Mouse (Mus musculus): Measurements from ENCODE around the gene Olfr1214. TPM values are rescaled to one million over a fixed set of nuclear protein-coding genes. Genes with fewer than 3 reads are reported as not detected.

Olfr1214 gene
- not detected for total RNA-seq (2023)

DNA sequence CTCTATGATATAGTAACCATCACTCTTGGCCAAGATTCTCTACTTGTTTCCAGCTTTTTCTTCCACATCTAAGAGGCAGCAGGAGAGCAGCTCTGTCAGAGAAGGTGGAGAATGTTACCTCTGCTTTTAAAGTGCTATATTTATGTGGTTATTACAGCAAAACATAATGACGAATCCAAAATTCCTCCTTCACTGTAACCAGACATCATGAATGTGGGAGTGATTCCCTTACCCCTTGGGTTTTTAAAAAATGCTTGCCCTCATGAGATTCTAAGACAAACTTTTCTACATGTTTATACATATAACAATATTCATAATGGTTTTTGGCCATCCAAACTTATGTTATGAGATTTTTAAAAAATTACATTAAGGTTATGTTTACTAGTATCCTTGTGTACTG lies at the start of gene Olfr1214:
Gene Olfr1214, minus strand, starts transcription at position 101 of the 400 bp plus-strand sequence.

GRCm38 (mm10) chr2:89031965-89032364 lies 39.5 kb upstream of the Olfr1214 start, which contains the start of gene Olfr1217:
Gene Olfr1217, minus strand, starts transcription at chr2:89032065.

DNA sequence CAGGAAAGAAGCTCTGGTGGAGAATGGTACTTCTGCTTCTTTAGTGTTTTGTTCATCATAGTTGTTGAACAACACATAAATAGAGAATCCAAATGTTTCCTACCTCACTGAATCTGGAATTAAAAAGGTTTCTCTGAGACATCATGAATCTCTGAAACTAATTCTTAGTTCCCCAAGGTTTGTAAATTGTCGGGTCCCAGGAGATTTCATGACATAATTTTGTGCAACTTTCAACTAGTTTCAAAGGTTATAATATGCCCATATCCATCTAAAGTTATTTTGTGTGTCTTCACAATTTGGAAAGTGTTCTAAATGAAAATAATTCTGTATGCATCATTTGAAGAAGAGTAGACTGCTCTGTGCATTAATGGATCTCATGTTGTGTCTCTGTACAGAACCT lies 25.8 kb upstream of the Olfr1214 start, which contains the start of gene Olfr1216:
Gene Olfr1216, minus strand, starts transcription at position 101 of the 400 bp plus-strand sequence.

DNA sequence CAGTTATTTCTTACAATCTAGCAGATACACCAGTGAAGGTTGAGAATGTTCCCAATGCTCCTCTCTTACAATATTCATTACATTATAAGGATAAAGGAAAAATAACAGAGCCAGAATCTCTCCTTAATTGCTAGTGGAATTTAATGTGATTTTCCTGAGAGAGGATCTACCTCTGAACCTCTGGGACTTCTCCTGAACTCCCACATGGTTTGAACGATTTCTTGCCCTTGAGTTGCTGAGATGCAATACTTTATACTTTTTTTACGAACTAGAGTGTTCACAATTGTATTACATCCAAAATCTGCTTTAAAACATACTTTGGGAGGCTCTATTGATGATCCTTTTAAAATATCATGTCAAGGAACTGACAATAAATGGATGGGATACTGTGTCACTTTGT lies 14.4 kb upstream of the Olfr1214 start, which contains the start of gene Olfr1215:
Gene Olfr1215, minus strand, starts transcription at position 101 of the 400 bp plus-strand sequence.

GRCm38 (mm10) chr2:88980181-88980580 lies 12.3 kb downstream of the Olfr1214 start, which contains the start of gene Gm13762:
Gene Gm13762, minus strand, starts transcription at chr2:88980281.

DNA sequence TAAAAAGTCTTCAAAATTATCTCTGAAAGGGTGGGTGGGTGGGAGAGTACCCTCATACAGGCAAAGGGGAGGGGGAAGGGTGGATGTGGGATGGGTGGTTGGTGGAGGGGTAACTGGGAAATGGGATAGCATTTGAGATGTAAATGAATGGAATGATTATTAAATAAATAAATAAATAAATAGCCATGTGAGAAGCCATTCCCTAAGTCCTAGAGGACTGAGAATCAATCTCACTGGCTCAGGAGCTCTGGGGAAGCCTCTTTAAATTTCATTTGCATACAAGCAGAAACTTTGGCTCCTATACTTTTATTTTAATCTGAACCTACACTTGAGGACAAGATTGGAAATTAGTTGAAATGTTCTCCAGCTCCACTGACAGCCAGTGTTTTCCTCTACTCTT lies 38.8 kb downstream of the Olfr1214 start, which contains the start of gene Olfr1212:
Gene Olfr1212, plus strand, starts transcription at position 301 of the 400 bp plus-strand sequence.

DNA sequence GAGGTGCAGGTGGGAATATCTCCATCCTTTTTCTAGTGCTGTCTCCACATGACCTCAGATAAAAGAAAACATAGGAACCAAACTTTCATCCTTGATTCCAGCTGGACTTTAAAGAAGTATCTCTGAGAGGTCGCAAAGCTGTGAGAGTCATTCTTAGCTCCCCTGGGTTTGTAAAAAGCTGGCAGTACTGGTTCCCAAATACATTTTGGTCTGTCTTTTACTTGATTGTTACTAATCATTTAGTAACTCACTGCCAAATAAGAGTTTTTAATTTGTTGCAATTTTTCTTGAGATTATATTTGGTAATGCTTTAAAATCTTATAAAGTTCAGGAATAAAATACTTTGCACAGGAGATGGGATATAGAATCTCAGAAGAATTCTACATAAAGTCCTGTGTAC lies 54.4 kb downstream of the Olfr1214 start, which contains the start of gene Olfr1211:
Gene Olfr1211, minus strand, starts transcription at position 101 of the 400 bp plus-strand sequence.

Other genes with a start within 250 kb of the Olfr1214 start
- not detected for gene Olfr1198, start 241.3 kb downstream of the Olfr1214 start, total RNA-seq (2023)
- gene Olfr1199, start 232.2 kb downstream of the Olfr1214 start, total RNA-seq (2023) = not detected
- not detected for gene Olfr1200, start 222.2 kb downstream of the Olfr1214 start, total RNA-seq (2023)
- gene Olfr1201, start 199.6 kb downstream of the Olfr1214 start, total RNA-seq (2023) = not detected
- not detected for gene Olfr1202, start 178.2 kb downstream of the Olfr1214 start, total RNA-seq (2023)
- gene Olfr1205, start 162.9 kb downstream of the Olfr1214 start, total RNA-seq (2023) = not detected
- gene Olfr1204, start 143.4 kb downstream of the Olfr1214 start, total RNA-seq (2023) = not detected
- gene Olfr1206, start 129.4 kb downstream of the Olfr1214 start, total RNA-seq (2023) = not detected
- not detected for gene Olfr1208, start 90.3 kb downstream of the Olfr1214 start, total RNA-seq (2023)
- gene Olfr1209, start 77.5 kb downstream of the Olfr1214 start, total RNA-seq (2023) = not detected
- gene Olfr1211, start 54.5 kb downstream of the Olfr1214 start, total RNA-seq (2023) = not detected
- not detected for gene Olfr1212, start 38.7 kb downstream of the Olfr1214 start, total RNA-seq (2023)
- gene Gm13762, start 12.4 kb downstream of the Olfr1214 start, total RNA-seq (2023) = not detected
- not detected for gene Olfr1215, start 14.3 kb upstream of the Olfr1214 start, total RNA-seq (2023)
- not detected for gene Olfr1216, start 25.7 kb upstream of the Olfr1214 start, total RNA-seq (2023)
- gene Olfr1217, start 39.4 kb upstream of the Olfr1214 start, total RNA-seq (2023) = not detected
- gene Olfr1218, start 68.5 kb upstream of the Olfr1214 start, total RNA-seq (2023) = not detected
- not detected for gene Olfr1219, start 90.9 kb upstream of the Olfr1214 start, total RNA-seq (2023)
- gene Olfr1220, start 114.2 kb upstream of the Olfr1214 start, total RNA-seq (2023) = not detected
- gene Olfr1221, start 124.6 kb upstream of the Olfr1214 start, total RNA-seq (2023) = not detected
- not detected for gene Olfr1222, start 140.4 kb upstream of the Olfr1214 start, total RNA-seq (2023)
- not detected for gene Olfr1223, start 158.9 kb upstream of the Olfr1214 start, total RNA-seq (2023)
- not detected for gene Olfr1224-ps1, start 171.4 kb upstream of the Olfr1214 start, total RNA-seq (2023)
- gene Olfr1225, start 182.0 kb upstream of the Olfr1214 start, total RNA-seq (2023) = not detected
- not detected for gene Olfr1226, start 207.4 kb upstream of the Olfr1214 start, total RNA-seq (2023)

Measured in neutrophil, adult 59 days (primary cell).